Mouse (Mus musculus) olfactory bulb, adult 2 months (tissue): ENCODE results near the gene Lmnb2. TPM values are rescaled to one million over a fixed set of nuclear protein-coding genes. Genes with fewer than 3 reads are reported as not detected.

ENCODE experiments used
- H3K27ac ChIP-seq: fragments of 200-500 bp; 2 replicates; pipeline ENCODE4 v1.5.1; 2012; ENCODE audit warnings: low read depth, low read length; ENCODE audit not compliant: insufficient read depth
- H3K4me1 ChIP-seq: fragments of 200-500 bp; 2 replicates; pipeline ENCODE4 v1.6.1; 2012; ENCODE audit warnings: low read length; ENCODE audit not compliant: control insufficient read depth, insufficient read depth
- H3K4me3 ChIP-seq: fragments of 200-500 bp; 2 replicates; pipeline ENCODE4 v1.5.1; 2012; ENCODE audit warnings: mild to moderate bottlenecking, low read depth, low read length, moderate library complexity; ENCODE audit not compliant: insufficient read depth
- CTCF ChIP-seq: fragments of 200-500 bp; IDR thresholded peaks from 2 replicates; pipeline ENCODE4 v1.5.1; 2012; ENCODE audit warnings: low read depth, mild to moderate bottlenecking, low read length, moderate library complexity; ENCODE audit not compliant: insufficient read depth
- POLR2A ChIP-seq: fragments of 200-500 bp; IDR thresholded peaks from 2 replicates; pipeline ENCODE4 v1.6.1; 2012; ENCODE audit warnings: mild to moderate bottlenecking, low read depth, low read length, moderate library complexity; ENCODE audit not compliant: insufficient read depth
- WGBS: fragments of 180-500 bp; shearing (Covaris S2); methylation state at CpG from one replicate; pipeline ENCODE4 v1.1.7; 2018; 5-methylcytosine and 5-hydroxymethylcytosine counted together
- polyA plus RNA-seq: library from polyadenylated mRNA; stranded (reverse); fragments of >200 nt; gene quantifications from 2 replicates; pipeline ENCODE4 v1.2.4, GENCODE M21; 2012; ENCODE audit warnings: low replicate concordance; ENCODE audit not compliant: missing spikeins, insufficient read depth, insufficient read length

Lmnb2 gene
- polyA plus RNA-seq, 1 experiment, result not detected

GRCm38 (mm10) chr10:80948570-80948969, 30.5 kb upstream of the Lmnb2 start:
- TF ChIP-seq CTCF (no peak), POLR2A (no peak)
- H3K27ac ChIP-seq, result no peak overlapping the region
- H3K4me3 ChIP-seq, result no peak overlapping the region
- 21% methylated on average over 6 of the region's 6 CpGs for WGBS
- H3K4me1 ChIP-seq, result peaks cover 23% of the 10 kb centered on the region

GRCm38 (mm10) chr10:80947802-80948201, 29.8 kb upstream of the Lmnb2 start:
- TF ChIP-seq POLR2A (no peak), CTCF (no peak)
- no peak overlapping the region for H3K4me3 ChIP-seq
- H3K4me1 ChIP-seq, result peaks cover 23% of the 10 kb centered on the region
- WGBS, result 68% methylated on average over 2 of the region's 2 CpGs
- no peak overlapping the region for H3K27ac ChIP-seq

GRCm38 (mm10) chr10:80946684-80947437, 28.8 kb upstream of the Lmnb2 start:
- H3K4me1 ChIP-seq, result peaks cover 23% of the 10 kb centered on the region
- WGBS, result 69% methylated on average over 14 of the region's 14 CpGs
- H3K4me3 ChIP-seq, result no peak overlapping the region
- H3K27ac ChIP-seq, result no peak overlapping the region
- TF ChIP-seq POLR2A, result no peak
- TF ChIP-seq CTCF, result peak; percentile 42

- WGBS, result 84% methylated on average over 5 of the region's 5 CpGs
- Histone ChIP-seq H3K4me3 (no peak overlapping the region), H3K4me1 (peaks cover 38% of the 10 kb centered on the region), H3K27ac (no peak overlapping the region)
- TF ChIP-seq CTCF, result no peak
- no peak for TF ChIP-seq POLR2A
Observed at GRCm38 (mm10) chr10:80944231-80944630, 26.2 kb upstream of the Lmnb2 start.

GRCm38 (mm10) chr10:80943701-80944100, 25.7 kb upstream of the Lmnb2 start:
- Histone ChIP-seq H3K4me3 (no peak overlapping the region), H3K27ac (no peak overlapping the region), H3K4me1 (peaks cover 39% of the 10 kb centered on the region)
- 71% methylated on average over 9 of the region's 9 CpGs for WGBS
- TF ChIP-seq POLR2A (no peak), CTCF (no peak)

GRCm38 (mm10) chr10:80942919-80943318, 24.9 kb upstream of the Lmnb2 start:
- no peak overlapping the region for H3K27ac ChIP-seq
- no peak overlapping the region for H3K4me3 ChIP-seq
- TF ChIP-seq POLR2A, result no peak
- TF ChIP-seq CTCF, result no peak
- 83% methylated on average over 8 of the region's 8 CpGs for WGBS
- peaks cover 37% of the 10 kb centered on the region for H3K4me1 ChIP-seq

- TF ChIP-seq POLR2A, result no peak
- TF ChIP-seq CTCF, result no peak
- 18% methylated on average over 2 of the region's 2 CpGs for WGBS
- Histone ChIP-seq H3K27ac (no peak overlapping the region), H3K4me1 (peaks cover 41% of the 10 kb centered on the region), H3K4me3 (no peak overlapping the region)
Observed at GRCm38 (mm10) chr10:80940988-80941347, 22.9 kb upstream of the Lmnb2 start.

- Histone ChIP-seq H3K27ac (0 out of 2 replicates have a peak overlapping the region, but pooled peaks have one; percentile 5), H3K4me1 (peaks cover 45% of the 10 kb centered on the region), H3K4me3 (no peak overlapping the region)
- 31% methylated on average over 8 of the region's 8 CpGs for WGBS
- TF ChIP-seq POLR2A (no peak), CTCF (no peak)
Observed at GRCm38 (mm10) chr10:80940320-80940987, 22.4 kb upstream of the Lmnb2 start.

- 3% methylated on average over 28 of the region's 28 CpGs for WGBS
Observed at GRCm38 (mm10) chr10:80939671-80940070, 21.6 kb upstream of the Lmnb2 start.

More at GRCm38 (mm10) chr10:80939671-80940070, 21.6 kb upstream of the Lmnb2 start:
- peaks cover 45% of the 10 kb centered on the region for H3K4me1 ChIP-seq
- H3K4me3 ChIP-seq, result peak overlapping the region; percentile 20
- TF ChIP-seq CTCF (no peak), POLR2A (no peak)
- H3K27ac ChIP-seq, result 0 out of 2 replicates have a peak overlapping the region, but pooled peaks have one; percentile 2
